Mouse (Mus musculus): ENCODE results near the gene Ascc1. TPM values are rescaled to one million over a fixed set of nuclear protein-coding genes. Genes with fewer than 3 reads are reported as not detected.

The Ascc1 gene
- polyA plus RNA-seq, 1 experiment, result 11.9 TPM

DNA sequence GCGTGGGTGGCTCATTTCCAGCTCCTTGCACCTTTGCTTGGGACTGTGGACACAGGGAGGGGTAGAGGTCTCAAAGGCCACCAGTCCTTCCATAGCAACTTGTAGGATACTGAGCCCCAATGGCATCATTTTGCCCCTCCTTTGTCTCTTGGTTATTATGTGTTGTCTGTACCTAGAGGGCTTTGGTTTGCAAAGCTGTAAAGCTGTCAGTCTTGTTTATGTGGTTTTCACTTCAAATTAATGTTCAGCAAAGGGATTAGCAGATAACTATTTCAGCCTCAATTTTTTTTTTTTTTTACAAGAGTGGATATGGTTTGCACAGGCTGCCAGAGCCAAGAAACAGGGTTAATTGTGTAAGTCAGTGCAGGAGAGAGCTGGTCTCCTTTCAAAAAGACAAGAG lies 93.7 kb downstream of the Ascc1 start:
- WGBS, result 83% methylated on average over 1 of the region's 1 CpGs
- no peaks in the 10 kb centered on the region for H3K4me1 ChIP-seq (ENCODE audit: control insufficient read depth, insufficient read depth, insufficient read length)

GRCm38 (mm10) chr10:60097146-60097545 lies 94.5 kb downstream of the Ascc1 start:
- Histone ChIP-seq H3K27ac (ENCODE audit: insufficient read depth, low read length) (no peak overlapping the region), H3K4me3 (ENCODE audit: extremely low read depth, insufficient read depth, insufficient read length) (no peak overlapping the region), H3K36me3 (ENCODE audit: control insufficient read depth, insufficient read depth, low read length) (no peaks in the 10 kb centered on the region), H3K4me1 (ENCODE audit: control insufficient read depth, insufficient read depth, insufficient read length) (no peaks in the 10 kb centered on the region), H3K27me3 (ENCODE audit: control insufficient read depth, insufficient read depth, low read length) (no peaks in the 10 kb centered on the region)
- no peak for DNase-seq (ENCODE audit: low read depth in 1 of 2, low spot score in 2 of 2)
- no peak for TF ChIP-seq CTCF (IDR thresholded peaks at IDR 0.05; ENCODE audit: extremely low read depth, insufficient read depth, insufficient read length, insufficient replicate concordance)
- no peak for TF ChIP-seq POLR2A (IDR thresholded peaks at IDR 0.05; ENCODE audit: low read depth, low read length)
- WGBS, result 92% methylated on average over 9 of the region's 9 CpGs

More for the DNA sequence above, 93.7 kb downstream of the Ascc1 start:
- no peak for DNase-seq (ENCODE audit: low read depth in 1 of 2, low spot score in 2 of 2)
- H3K27me3 ChIP-seq (ENCODE audit: control insufficient read depth, insufficient read depth, low read length), result no peaks in the 10 kb centered on the region
- no peaks in the 10 kb centered on the region for H3K36me3 ChIP-seq (ENCODE audit: control insufficient read depth, insufficient read depth, low read length)
- no peak overlapping the region for H3K4me3 ChIP-seq (ENCODE audit: extremely low read depth, insufficient read depth, insufficient read length)
- no peak for TF ChIP-seq CTCF (IDR thresholded peaks at IDR 0.05; ENCODE audit: extremely low read depth, insufficient read depth, insufficient read length, insufficient replicate concordance)
- TF ChIP-seq POLR2A (IDR thresholded peaks at IDR 0.05; ENCODE audit: low read depth, low read length), result no peak
- no peak overlapping the region for H3K27ac ChIP-seq (ENCODE audit: insufficient read depth, low read length)

DNA sequence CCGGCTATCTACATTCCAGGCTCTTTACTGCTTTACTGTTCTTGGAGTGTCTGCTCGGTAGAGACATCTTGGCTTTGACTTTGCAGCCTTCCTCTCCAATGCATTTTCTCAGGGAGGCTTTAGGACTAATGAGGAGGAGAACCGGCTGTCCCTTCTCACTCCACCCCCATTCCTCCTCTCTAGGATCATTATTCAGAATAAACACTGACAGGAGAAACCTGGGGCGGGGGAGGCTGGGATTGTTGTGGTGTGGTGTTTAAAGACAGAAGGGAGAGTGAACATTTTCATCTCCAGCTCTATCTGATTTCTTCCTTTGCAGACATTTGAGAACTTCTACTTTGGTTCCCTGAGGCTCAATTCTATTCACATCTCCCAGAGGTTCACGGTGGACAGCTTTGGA lies 95.2 kb downstream of the Ascc1 start:
- 96% methylated on average over 5 of the region's 5 CpGs for WGBS
- DNase-seq (ENCODE audit: low read depth in 1 of 2, low spot score in 2 of 2), result no peak
- Histone ChIP-seq H3K27ac (ENCODE audit: insufficient read depth, low read length) (no peak overlapping the region), H3K4me3 (ENCODE audit: extremely low read depth, insufficient read depth, insufficient read length) (no peak overlapping the region), H3K27me3 (ENCODE audit: control insufficient read depth, insufficient read depth, low read length) (no peaks in the 10 kb centered on the region), H3K4me1 (ENCODE audit: control insufficient read depth, insufficient read depth, insufficient read length) (no peaks in the 10 kb centered on the region), H3K36me3 (ENCODE audit: control insufficient read depth, insufficient read depth, low read length) (no peaks in the 10 kb centered on the region)
- TF ChIP-seq POLR2A (IDR thresholded peaks at IDR 0.05; ENCODE audit: low read depth, low read length) (no peak), CTCF (IDR thresholded peaks at IDR 0.05; ENCODE audit: extremely low read depth, insufficient read depth, insufficient read length, insufficient replicate concordance) (no peak)

DNA sequence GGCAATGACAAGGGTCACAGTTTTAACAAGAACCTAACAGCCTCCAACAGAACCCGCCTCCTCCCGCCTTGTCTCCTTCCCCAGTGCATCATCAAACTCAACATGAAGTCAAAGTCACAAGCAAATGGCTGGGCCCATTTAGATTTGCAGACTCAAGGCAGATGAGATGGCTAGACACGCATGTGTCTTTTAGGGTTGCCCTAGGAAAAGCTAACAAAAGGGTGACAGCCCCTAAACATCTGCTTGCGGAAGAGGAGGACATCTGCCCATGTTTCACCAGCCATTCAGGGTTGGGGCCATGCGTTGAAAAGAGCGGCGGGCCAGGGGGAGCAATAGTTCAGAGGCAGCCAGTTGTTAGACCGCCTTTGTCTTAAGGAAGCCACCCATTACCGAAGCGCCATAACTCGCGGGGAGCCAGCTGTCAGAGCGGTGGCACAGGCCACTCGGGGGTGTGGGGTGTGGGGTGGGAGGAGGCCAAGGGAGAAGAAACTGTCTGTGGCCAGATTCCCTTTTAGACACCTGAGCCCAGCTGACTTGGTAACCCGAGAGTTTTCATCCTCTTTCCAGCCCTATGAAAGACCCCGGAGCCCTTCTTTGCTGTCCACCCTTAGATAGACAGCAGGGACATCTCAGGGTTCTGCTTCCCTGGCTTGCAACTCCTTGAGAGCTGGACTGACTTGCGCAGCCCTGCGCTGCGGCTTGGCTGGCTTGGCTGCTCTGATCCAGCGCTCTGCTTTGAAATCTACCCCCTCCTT lies 103.0 kb downstream of the Ascc1 start:
- Histone ChIP-seq H3K27me3 (ENCODE audit: control insufficient read depth, insufficient read depth, low read length) (peaks cover 19% of the 10 kb centered on the region), H3K4me1 (ENCODE audit: control insufficient read depth, insufficient read depth, insufficient read length) (peaks cover 12% of the 10 kb centered on the region), H3K27ac (ENCODE audit: insufficient read depth, low read length) (no peak overlapping the region), H3K36me3 (ENCODE audit: control insufficient read depth, insufficient read depth, low read length) (no peaks in the 10 kb centered on the region), H3K4me3 (ENCODE audit: extremely low read depth, insufficient read depth, insufficient read length) (no peak overlapping the region)
- DNase-seq (ENCODE audit: low read depth in 1 of 2, low spot score in 2 of 2), result no peak
- 55% methylated on average over 20 of the region's 20 CpGs for WGBS
- TF ChIP-seq CTCF (IDR thresholded peaks at IDR 0.05; ENCODE audit: extremely low read depth, insufficient read depth, insufficient read length, insufficient replicate concordance), result no peak
- no peak for TF ChIP-seq POLR2A (IDR thresholded peaks at IDR 0.05; ENCODE audit: low read depth, low read length)

GRCm38 (mm10) chr10:60106146-60106530 lies 103.5 kb downstream of the Ascc1 start, which contains the start of gene Spock2:
Gene Spock2 (plus strand): TSS chr10:60106219.
- Histone ChIP-seq H3K36me3 (ENCODE audit: control insufficient read depth, insufficient read depth, low read length) (no peaks in the 10 kb centered on the region), H3K27me3 (ENCODE audit: control insufficient read depth, insufficient read depth, low read length) (peaks cover 19% of the 10 kb centered on the region), H3K27ac (ENCODE audit: insufficient read depth, low read length) (no peak within 1 kb of the TSS), H3K4me3 (ENCODE audit: extremely low read depth, insufficient read depth, insufficient read length) (peak within 1 kb of the TSS; percentile 48), H3K4me1 (ENCODE audit: control insufficient read depth, insufficient read depth, insufficient read length) (peaks cover 12% of the 10 kb centered on the region)
- no peak for DNase-seq (ENCODE audit: low read depth in 1 of 2, low spot score in 2 of 2)
- TF ChIP-seq CTCF (IDR thresholded peaks at IDR 0.05; ENCODE audit: extremely low read depth, insufficient read depth, insufficient read length, insufficient replicate concordance), result no peak
- TF ChIP-seq POLR2A (IDR thresholded peaks at IDR 0.05; ENCODE audit: low read depth, low read length), result no peak
- 2% methylated on average over 22 of the region's 22 CpGs for WGBS

- no peak overlapping the region for H3K27ac ChIP-seq (ENCODE audit: insufficient read depth, low read length)
- peak in 1 of 2 experiments; percentile 9 for DNase-seq (ENCODE audit: low read depth in 1 of 2, low spot score in 2 of 2)
- peak overlapping the region; percentile 48 for H3K4me3 ChIP-seq (ENCODE audit: extremely low read depth, insufficient read depth, insufficient read length)
- H3K27me3 ChIP-seq (ENCODE audit: control insufficient read depth, insufficient read depth, low read length), result peaks cover 19% of the 10 kb centered on the region
- no peaks in the 10 kb centered on the region for H3K36me3 ChIP-seq (ENCODE audit: control insufficient read depth, insufficient read depth, low read length)
- WGBS, result under 1% methylated on average over 57 of the region's 57 CpGs
- TF ChIP-seq CTCF (IDR thresholded peaks at IDR 0.05; ENCODE audit: extremely low read depth, insufficient read depth, insufficient read length, insufficient replicate concordance) (no peak), POLR2A (IDR thresholded peaks at IDR 0.05; ENCODE audit: low read depth, low read length) (no peak)
- H3K4me1 ChIP-seq (ENCODE audit: control insufficient read depth, insufficient read depth, insufficient read length), result peaks cover 12% of the 10 kb centered on the region
Measured at GRCm38 (mm10) chr10:60106531-60107186, 104.1 kb downstream of the Ascc1 start.

GRCm38 (mm10) chr10:60107448-60107847 lies 104.8 kb downstream of the Ascc1 start:
- H3K36me3 ChIP-seq (ENCODE audit: control insufficient read depth, insufficient read depth, low read length), result no peaks in the 10 kb centered on the region
- peak overlapping the region; percentile 48; the same call in 1 of the 2 replicates for H3K4me3 ChIP-seq (ENCODE audit: extremely low read depth, insufficient read depth, insufficient read length)
- H3K27ac ChIP-seq (ENCODE audit: insufficient read depth, low read length), result no peak overlapping the region
- no peak for TF ChIP-seq CTCF (IDR thresholded peaks at IDR 0.05; ENCODE audit: extremely low read depth, insufficient read depth, insufficient read length, insufficient replicate concordance)
- no peak for TF ChIP-seq POLR2A (IDR thresholded peaks at IDR 0.05; ENCODE audit: low read depth, low read length)
- 3% methylated on average over 28 of the region's 28 CpGs for WGBS
- no peak for DNase-seq (ENCODE audit: low read depth in 1 of 2, low spot score in 2 of 2)
- H3K27me3 ChIP-seq (ENCODE audit: control insufficient read depth, insufficient read depth, low read length), result peaks cover 19% of the 10 kb centered on the region
- H3K4me1 ChIP-seq (ENCODE audit: control insufficient read depth, insufficient read depth, insufficient read length), result peaks cover 12% of the 10 kb centered on the region

Measured in spleen, adult 2 months (tissue).